In genomic region chr15:94689195-94689883, GRCm38 (mm10) we compare ENCODE assay signal across 7 mouse cellular contexts.
"Had no signal": no experiment of that assay in that cellular context is flagged by ENCODE, and none has a peak within 500 bp of the region (broad histone marks: within the 10 kb centered on the region; RNA-seq: fewer than 3 reads in every experiment).

No protein-coding gene starts in this region.

- H3K9ac ChIP-seq: liver, embryonic 13.5 days had no signal

- H3K4me2 ChIP-seq: liver, embryonic 13.5 days; midbrain, embryonic 11.5 days had no signal

- H3K4me3 ChIP-seq: liver, embryonic 13.5 days had no signal

- H3K9me3 ChIP-seq: liver, embryonic 13.5 days had no signal

- DNase-seq: kidney, adult 18-20 months; kidney, adult 9 months; kidney, postnatal 14 days; kidney, postnatal 4 days; liver, embryonic 13.5 days; thymus, postnatal 25 days had no signal

- H3K27me3 ChIP-seq: liver, embryonic 13.5 days had no signal

- H3K4me1 ChIP-seq: liver, embryonic 13.5 days had no signal

- H3K27ac ChIP-seq: liver, embryonic 13.5 days had no signal

- H3K36me3 ChIP-seq: liver, embryonic 13.5 days had no signal
